Mouse (Mus musculus) embryonic stem cell, embryonic (primary cell): Measurements from ENCODE around the gene D430041D05Rik.

Source experiments
- CTCF ChIA-PET, 4 experiments: fragments of 300-600 bp in 2 of 4; fragments of 350-600 bp in 2 of 4; sonication (Branson Sonifier 250); formaldehyde crosslinking; loops; one replicate each; lab custom pipeline; 2022; ENCODE audit warnings: inconsistent platforms in 2 of 4; lab: Charles Lee
- POLR2A ChIA-PET, 4 experiments: fragments of 300-600 bp in 2 of 4; fragments of 350-600 bp in 2 of 4; sonication (Branson Sonifier 250); formaldehyde crosslinking; loops; one replicate each; lab custom pipeline; 2022; ENCODE audit warnings: antibody characterized with exemption in 4 of 4, inconsistent platforms in 1 of 4; lab: Charles Lee

Gene D430041D05Rik

GRCm38 (mm10) chr2:104153876-104154275 is 256.9 kb downstream of the D430041D05Rik start:
- POLR2A ChIA-PET, result no interaction called here
- CTCF ChIA-PET, result no interaction called here

DNA sequence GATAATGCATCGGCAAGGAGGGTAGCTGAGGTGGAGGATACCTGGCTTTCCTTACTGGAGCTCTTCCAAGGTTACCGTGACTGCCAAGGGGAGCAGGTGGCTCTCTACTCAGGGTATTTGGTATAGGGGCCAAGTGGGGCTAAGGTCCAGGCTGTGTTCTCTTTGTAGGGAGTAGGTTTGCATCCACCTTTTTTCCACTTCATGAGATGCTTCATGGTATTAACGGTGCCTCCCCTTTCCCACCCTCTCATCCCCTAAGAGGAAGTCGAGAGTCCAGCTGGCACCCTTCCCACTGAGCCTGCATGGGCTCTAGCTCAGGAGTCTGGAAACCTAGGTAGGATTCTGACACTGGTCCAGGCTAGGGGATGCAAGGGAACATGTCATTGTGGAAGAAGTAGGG is 257.5 kb downstream of the D430041D05Rik start:
- ChIA-PET CTCF (no interaction called here), POLR2A (no interaction called here)

DNA sequence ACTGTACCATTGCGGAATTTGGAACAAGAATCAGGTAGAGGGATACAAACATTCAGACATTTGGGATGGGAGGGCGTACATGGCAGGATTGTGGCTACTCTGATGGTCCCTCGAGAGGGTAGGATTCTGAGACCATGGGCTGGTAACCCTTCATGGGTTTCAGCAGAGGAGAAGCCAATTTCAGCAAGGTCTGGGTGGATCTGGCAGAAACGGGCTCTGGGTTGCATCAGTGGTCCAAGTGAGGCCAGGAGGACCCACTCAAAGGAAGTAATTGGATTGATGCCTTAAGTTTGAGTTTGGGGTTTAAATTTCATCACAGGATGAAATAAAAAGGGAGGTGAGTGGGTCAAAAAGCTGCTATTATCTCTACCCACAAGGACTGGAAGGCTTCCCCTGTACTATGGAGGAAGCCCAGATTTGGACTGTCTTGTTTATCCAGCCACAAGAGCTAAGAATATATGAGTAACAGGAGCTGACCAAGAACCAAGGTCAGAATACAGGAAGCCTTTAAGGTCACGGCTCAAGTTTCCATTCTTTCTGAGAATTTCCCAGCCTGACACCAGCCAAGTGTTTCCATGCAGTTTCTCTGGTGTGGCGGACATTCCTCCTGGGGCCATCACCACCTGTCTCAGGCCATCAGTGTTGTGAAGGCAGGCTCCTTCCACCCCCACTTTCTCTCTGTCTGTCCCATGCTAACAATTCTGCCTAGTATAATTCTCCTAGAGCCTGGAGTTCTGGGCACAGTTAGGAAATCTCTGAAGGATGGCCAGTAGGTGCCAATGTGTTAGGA is 260.0 kb downstream of the D430041D05Rik start:
- POLR2A ChIA-PET, result interaction anchor here in 2 of 4 experiments (0.5 to 0.9 kb wide), 2 partner anchors 46 to 255 kb away, joined by 3 read pairs; no protein-coding TSS in a partner anchor
- CTCF ChIA-PET, result interaction anchor here in 2 of 4 experiments (0.6 to 0.9 kb wide), 2 partner anchors 18 to 480 kb away, joined by 3 read pairs; no protein-coding TSS in a partner anchor

DNA sequence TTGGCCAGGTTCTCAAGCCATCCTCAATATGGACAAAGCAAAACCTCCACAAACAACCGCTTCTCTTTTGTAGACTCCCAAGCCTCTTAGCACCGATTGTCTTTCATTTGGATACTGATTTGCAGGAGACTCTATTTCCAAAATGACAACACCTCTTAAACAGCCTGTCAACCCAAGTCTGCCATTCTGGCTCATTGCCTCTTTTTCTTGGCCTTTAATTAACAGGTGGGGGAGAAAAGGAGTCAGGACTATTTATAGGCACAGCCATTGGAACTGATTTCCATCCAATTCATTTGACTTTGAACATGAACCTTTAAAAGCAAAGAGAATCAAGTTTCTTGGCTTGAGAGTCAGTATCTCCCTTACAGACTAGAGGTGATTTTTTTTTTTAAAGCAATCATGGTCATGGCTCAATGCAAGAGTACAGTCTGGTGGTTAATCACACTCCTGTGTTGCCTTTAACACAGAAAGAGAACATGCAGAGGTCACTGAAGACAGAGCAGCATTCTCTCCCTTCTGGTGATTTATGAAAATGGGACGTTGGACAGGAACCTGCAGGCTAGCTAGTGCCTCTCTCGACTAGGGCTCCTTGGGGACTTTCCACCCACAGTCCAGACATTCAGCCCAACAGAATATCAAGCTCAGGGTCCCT is 262.8 kb downstream of the D430041D05Rik start:
- ChIA-PET POLR2A (interaction anchor here in 1 of 4 experiments (1.3 kb wide), 1 partner anchor 26 kb away, joined by 3 read pairs; the partner anchor contains the start of gene A930018P22Rik), CTCF (interaction anchor here in 1 of 4 experiments (0.6 kb wide), 1 partner anchor 621 kb away, joined by 3 read pairs; no protein-coding TSS in a partner anchor)

- ChIA-PET POLR2A (interaction anchor here in 2 of 4 experiments (0.6 to 1.9 kb wide), 10 partner anchors 23 to 444 kb away, joined by 3 to 9 read pairs (median 3); partner anchors contain the start of genes A930018P22Rik (in 2 of the 2) and Cstf3 (in 2 of the 2)), CTCF (interaction anchor here in 3 of 4 experiments (0.7 to 1.8 kb wide), 6 partner anchors 16 to 295 kb away, joined by 3 to 9 read pairs (median 3); partner anchors contain the start of gene A930018P22Rik (in 1 of the 3))
These were observed 264.8 kb downstream of the D430041D05Rik start for GRCm38 (mm10) chr2:104145983-104146382.

DNA sequence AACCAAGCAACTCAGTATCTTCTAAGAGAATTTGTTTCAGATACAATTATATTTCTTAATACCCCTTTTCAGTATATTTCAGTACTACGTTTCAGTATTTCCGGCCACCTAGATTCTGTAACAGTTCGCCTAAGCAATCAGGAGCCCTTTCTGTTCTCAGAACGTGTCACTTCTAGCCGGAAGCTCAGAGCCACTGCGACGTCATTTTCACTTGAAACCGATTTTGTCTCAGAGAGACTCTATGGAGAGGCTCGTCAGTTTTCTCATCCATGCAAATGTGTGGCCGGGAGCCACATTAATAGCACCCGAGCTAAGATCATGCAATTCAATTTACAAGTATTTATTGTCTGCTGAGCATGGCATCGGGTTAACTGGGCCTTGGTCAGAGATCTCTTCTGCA is 266.8 kb downstream of the D430041D05Rik start:
- POLR2A ChIA-PET, result interaction anchor here in 1 of 4 experiments (0.6 kb wide), 1 partner anchor 609 kb away, joined by 3 read pairs; no protein-coding TSS in a partner anchor
- CTCF ChIA-PET, result interaction anchor here in 1 of 4 experiments (0.6 to 1.2 kb wide), 3 partner anchors 9 to 121 kb away, joined by 3 to 5 read pairs (median 3); no protein-coding TSS in a partner anchor

DNA sequence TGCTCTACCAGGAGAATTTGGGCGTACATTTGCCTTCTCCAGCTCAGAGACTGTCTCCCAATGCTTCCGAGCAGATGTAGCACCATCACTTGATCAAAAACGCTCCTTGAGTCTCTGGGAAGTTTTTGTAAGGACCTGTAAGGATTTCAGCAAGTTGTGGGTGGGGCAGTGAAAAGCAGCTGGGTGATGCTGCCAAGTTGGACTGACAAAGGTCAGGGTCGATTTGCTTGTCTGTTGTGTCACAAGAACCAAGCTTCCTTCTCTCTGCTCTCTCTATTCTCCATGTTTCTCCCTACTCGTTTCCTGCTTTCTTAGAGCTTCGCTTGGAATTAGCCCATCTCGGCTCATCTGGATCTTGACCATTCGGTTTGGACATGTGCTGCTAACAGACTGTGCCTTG is 268.7 kb downstream of the D430041D05Rik start:
- CTCF ChIA-PET, result no interaction called here
- POLR2A ChIA-PET, result interaction anchor here in 2 of 4 experiments (0.7 to 0.9 kb wide), 2 partner anchors 234 to 707 kb away, joined by 3 read pairs; no protein-coding TSS in a partner anchor

GRCm38 (mm10) chr2:104135920-104136319 is 274.9 kb downstream of the D430041D05Rik start:
- POLR2A ChIA-PET, result interaction anchor here in 1 of 4 experiments (0.6 to 1.0 kb wide), 2 partner anchors 9 to 289 kb away, joined by 3 to 5 read pairs; no protein-coding TSS in a partner anchor
- CTCF ChIA-PET, result no interaction called here

DNA sequence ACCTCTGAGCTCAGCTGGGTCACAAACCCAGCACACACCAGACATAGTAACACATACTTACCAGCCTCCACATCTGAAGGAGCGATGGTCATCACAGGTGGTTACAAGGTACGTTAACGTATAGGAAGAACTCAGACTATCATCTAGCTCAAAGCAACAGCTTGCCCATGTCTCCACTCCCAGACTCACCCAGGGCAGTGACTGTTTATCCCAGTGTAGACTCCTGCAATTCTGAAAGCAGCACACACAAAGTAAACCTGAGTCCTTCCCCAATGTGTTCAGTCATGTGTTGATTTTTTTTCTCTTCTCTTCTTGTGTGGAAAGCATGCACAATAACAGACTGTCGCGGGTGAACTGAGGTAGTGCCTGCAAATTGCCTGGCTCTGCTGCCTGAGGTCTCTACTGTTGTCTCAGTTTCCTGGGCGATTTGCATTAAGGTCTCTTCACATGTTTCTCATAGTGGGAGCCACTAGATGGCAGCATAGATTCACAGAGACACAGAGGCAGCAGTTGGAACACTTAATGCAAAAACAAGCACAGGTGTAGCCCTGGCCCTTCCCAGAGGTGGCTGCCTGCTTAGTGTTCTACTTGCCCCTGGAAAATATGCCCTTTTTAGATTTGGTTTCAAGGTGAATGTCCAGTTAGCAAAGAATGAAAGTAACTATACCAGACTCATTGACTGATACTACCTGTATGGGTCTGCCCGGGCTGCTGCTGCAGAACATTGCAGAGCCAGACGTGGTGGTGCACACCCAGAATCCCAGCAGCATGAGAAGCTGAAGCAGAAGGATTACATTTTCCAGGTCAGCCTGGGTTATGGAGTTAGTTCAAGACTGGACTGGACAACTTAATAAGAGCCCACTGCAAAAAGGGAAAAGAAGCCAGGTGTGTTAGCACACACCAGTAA is 276.4 kb downstream of the D430041D05Rik start:
- POLR2A ChIA-PET, result no interaction called here
- CTCF ChIA-PET, result interaction anchor here in 3 of 4 experiments (0.6 to 1.2 kb wide), 5 partner anchors 9 to 346 kb away, joined by 3 to 7 read pairs (median 3); partner anchors contain the start of gene A930018P22Rik (in 1 of the 3)

GRCm38 (mm10) chr2:104133042-104133810 is 277.6 kb downstream of the D430041D05Rik start:
- POLR2A ChIA-PET, result interaction anchor here in 3 of 4 experiments (0.6 to 1.2 kb wide), 4 partner anchors 11 to 261 kb away, joined by 3 to 7 read pairs (median 4); partner anchors contain the start of gene A930018P22Rik (in 3 of the 3)
- CTCF ChIA-PET, result interaction anchor here in 3 of 4 experiments (0.6 to 1.2 kb wide), 6 partner anchors 11 to 576 kb away, joined by 3 to 7 read pairs (median 3); partner anchors contain the start of gene A930018P22Rik (in 1 of the 3)

DNA sequence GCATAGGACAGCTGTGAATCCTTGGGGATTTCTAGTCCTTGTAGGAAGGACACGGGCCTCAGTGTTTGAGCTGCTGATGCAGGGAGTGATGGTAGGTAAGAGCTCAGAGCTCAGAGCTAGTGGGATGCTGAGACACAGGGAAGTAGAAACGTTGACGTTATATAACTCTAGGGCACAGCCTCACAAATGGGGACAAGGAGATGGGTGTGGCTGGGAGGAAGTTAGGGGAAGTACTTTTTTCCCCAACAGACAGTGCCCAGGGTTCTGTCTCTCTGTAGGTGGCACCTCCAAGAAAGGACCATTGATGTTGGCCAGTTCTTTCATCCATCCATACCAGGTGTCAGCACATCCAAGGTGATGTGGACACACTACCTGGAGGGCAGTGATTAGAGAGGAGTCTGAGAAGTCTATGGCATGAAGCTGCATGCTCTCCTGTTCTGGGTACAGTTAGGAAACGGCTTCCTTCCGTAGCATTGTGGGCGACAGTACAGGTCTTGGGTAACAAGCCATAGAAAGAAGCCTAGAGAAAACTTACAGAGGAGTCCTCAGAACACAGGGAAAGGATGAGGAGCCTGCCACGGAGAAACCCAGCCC is 278.4 kb downstream of the D430041D05Rik start:
- CTCF ChIA-PET, result interaction anchor here in 3 of 4 experiments (0.6 to 1.0 kb wide), 4 partner anchors 97 to 576 kb away, joined by 3 read pairs; no protein-coding TSS in a partner anchor
- POLR2A ChIA-PET, result interaction anchor here in 2 of 4 experiments (0.6 to 1.2 kb wide), 4 partner anchors 10 to 335 kb away, joined by 3 to 7 read pairs (median 4); partner anchors contain the start of gene A930018P22Rik (in 2 of the 2)

GRCm38 (mm10) chr2:104130969-104131368 is 279.8 kb downstream of the D430041D05Rik start:
- ChIA-PET POLR2A (interaction anchor here in 2 of 4 experiments (1.2 to 1.5 kb wide), 3 partner anchors 8 to 96 kb away, joined by 3 to 5 read pairs (median 5); partner anchors contain the start of gene A930018P22Rik (in 1 of the 2)), CTCF (interaction anchor here in 3 of 4 experiments (0.6 to 3.9 kb wide), 9 partner anchors 8 to 96 kb away, joined by 3 to 31 read pairs (median 4); partner anchors contain the start of gene A930018P22Rik (in 1 of the 3))

DNA sequence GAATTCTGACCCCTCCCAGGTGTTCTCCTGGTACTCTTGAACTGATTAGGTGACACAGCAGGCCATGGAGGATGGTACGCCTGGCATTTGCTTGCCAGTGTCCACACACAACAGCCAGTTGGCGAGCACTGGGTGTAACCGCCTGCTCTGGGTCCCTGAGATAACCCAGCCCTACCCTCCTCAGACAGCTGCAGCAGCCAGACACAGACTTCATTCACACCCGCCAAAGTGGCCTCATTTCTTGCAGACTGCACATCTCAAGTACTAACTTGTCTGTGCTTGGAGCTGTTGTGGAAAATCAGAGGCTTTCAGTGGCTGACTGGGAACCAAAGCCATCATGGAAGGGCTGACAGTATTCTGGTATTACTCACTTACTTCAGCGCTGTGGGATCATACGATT is 280.6 kb downstream of the D430041D05Rik start:
- ChIA-PET POLR2A (interaction anchor here in 2 of 4 experiments (0.6 to 1.2 kb wide), 2 partner anchors 59 to 60 kb away, joined by 5 to 8 read pairs; partner anchors contain the start of gene Cd59b (in 1 of the 2)), CTCF (interaction anchor here in 3 of 4 experiments (0.6 to 3.9 kb wide), 7 partner anchors 8 to 551 kb away, joined by 3 to 31 read pairs (median 6); partner anchors contain the start of gene A930018P22Rik (in 1 of the 3))

DNA sequence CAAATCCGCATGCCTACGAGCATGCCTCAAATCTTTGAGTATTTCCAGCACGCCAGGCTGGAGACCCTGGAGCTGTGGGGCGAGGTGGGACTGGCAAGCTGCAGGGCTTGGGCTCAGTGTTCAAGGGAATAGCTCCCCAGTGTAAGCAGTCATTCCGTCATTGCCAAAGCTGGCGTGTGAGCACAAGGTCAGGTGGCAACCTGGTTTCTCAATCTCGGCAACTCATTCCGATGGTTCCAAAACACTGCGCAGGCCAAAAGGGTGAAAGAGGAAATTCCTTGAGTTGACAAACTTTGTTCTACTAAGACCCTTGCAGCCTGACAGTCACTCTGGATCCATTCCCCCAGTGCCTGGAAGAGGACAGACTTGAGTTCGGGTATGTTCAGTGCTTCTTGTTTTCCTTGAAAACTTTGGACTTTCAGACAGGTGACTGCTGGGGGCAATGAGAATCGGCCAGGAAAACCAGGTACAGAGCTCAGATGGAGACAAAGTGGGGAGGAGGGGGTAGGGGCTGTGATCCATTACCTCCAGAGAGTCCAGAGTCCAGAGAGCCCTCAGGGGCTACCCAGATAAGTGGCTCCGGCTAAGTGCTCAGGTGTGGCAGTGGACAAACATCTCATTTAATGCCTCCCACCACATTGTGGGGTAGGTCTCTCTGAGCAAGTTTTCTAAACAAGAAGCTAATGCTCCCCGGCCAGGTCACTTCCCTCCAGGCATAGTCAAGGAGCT is 281.8 kb downstream of the D430041D05Rik start:
- ChIA-PET CTCF (interaction anchor here in 2 of 4 experiments (0.8 to 3.9 kb wide), 3 partner anchors 17 to 94 kb away, joined by 3 to 31 read pairs (median 8); no protein-coding TSS in a partner anchor), POLR2A (interaction anchor here in 2 of 4 experiments (0.8 to 1.6 kb wide), 4 partner anchors 14 to 94 kb away, joined by 3 to 5 read pairs (median 4); no protein-coding TSS in a partner anchor)

- ChIA-PET POLR2A (interaction anchor here in 2 of 4 experiments (0.9 to 2.8 kb wide), 13 partner anchors 15 to 617 kb away, joined by 3 to 31 read pairs (median 12); partner anchors contain the start of genes Cd59a (in 2 of the 2), Cd59b (in 1 of the 2) and Cstf3 (in 1 of the 2)), CTCF (no interaction called here)
These were observed 286.7 kb downstream of the D430041D05Rik start for GRCm38 (mm10) chr2:104124071-104124470.
